Mouse (Mus musculus): ENCODE data around the gene Sh3d21.
"Not testable (repeated sequence)": the region's sequence is repeated elsewhere in the genome, so short reads cannot be mapped to it uniquely, and the experiment has no call there.

Sh3d21 gene

GRCm38 (mm10) chr4:126163067-126163659 lies at the start of gene Sh3d21:
Gene Sh3d21, minus strand, starts transcription at chr4:126163491.
- peak; percentile 74 for DNase-seq (ENCODE audit: low read depth, low spot score)

DNA sequence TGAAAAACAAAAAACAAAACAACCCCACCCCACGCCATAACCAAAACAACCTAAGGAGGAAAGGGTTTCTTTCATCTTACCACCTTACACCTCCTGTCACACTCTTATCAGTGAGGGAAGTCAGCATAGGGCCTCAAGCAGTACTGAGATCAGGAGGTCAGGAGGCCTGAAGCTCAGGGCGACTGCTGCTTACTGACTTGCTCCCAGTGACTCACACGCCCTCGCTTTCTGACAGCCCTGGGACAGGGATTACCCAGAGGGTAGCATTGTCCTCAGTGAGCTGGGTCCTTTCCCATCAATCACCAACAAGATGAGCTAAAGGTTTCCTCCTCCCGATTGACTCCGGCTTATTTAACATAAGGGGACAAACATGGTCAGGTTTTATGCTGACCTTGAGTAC lies 43.8 kb upstream of the Sh3d21 start:
- no peak for DNase-seq (ENCODE audit: low read depth, low spot score)

- no peak for DNase-seq (ENCODE audit: low read depth, low spot score)
Measured at GRCm38 (mm10) chr4:126205386-126205785, 42.1 kb upstream of the Sh3d21 start.

DNA sequence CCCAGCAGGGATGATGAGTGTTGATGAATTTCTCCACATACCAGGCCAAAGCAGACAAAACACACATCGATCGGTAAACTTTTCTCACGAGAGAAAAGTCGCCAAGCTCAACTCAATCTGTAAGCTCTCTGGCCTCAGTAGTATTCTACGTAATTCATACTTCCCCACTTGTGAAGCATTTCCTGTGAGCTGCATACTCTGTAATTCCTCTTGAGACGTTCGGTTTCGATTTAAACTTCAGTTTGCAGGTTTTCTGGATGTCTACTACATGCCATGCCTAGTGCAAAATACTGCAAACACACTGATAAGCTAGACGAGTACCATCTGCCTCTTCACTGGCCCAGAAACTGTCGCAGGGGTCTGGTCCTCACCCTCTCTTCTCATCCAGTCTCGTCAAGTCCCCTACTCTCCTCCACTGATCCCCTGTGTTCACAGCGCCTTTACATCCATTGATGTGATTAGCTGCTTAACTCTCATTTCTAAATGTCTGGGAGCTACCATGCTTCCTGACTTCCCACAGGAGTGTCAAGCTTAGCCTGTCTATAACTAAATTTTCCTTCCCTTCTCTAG lies 41.5 kb upstream of the Sh3d21 start:
- no peak for DNase-seq (ENCODE audit: low read depth, low spot score)

DNA sequence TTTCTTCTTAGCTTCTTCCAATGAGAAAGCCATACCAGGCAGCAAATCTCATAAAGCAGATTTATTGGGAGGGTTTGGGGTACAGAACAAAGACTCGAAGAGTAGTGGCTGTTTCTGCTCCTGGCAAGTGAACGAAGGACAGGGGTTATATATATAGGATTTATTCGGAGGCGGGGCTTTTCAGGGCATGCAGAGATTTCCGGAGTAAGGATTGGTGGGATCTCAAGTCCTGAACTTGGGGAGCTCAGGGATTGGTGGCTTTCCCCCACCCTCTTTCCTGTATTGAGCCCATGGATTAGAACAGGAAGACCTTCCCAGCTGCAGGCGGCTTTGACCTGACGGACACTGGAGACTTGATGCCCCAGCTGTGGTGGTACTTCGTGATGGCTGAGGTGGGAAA lies 40.7 kb upstream of the Sh3d21 start:
- DNase-seq (ENCODE audit: low read depth, low spot score): peak; percentile 87

- no peak for DNase-seq (ENCODE audit: low read depth, low spot score)
Measured at GRCm38 (mm10) chr4:126203336-126203895, 40.1 kb upstream of the Sh3d21 start.

DNA sequence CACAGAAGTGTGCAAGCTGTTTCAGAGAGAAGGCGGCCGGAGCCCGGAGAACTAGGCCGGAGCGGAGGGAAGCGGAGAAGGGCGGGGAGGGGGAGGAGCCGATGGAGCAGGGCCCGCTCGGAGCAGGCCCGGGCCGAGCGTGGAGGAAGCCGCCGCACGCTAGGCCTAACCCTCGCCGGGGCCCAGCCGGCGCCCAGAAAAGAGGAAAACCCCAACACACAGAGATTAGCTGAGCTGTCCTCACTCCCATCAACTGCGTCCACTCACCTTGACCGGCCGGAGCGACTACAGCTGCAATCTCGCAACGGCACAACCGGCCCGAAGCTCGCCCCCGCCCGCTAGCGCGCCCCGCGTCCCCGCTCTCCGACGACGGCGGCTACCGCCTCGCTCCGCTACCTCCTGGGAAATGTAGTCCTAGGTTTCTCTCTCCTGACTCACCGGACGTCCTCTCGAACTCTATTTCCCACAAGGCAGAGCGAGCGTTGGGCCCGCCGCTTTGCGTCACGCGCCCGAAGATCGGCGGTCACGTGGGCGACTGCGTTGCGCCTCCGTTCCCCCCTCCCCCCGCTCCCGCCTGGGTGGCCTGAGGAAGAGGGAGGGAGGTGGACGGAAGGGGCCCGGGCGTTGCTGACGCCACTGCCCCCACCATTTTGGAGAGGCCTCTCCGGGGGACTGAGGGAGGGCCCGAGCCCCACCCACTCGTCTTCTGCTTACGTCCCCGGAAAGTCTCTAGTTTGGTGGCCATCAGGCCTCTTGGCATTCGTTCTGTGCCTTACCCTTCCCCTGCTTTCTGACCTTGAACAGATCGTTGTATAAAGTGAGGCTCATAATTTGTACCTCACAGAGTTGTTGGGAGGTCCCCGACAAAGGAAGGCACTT lies 39.3 kb upstream of the Sh3d21 start, which contains the start of gene Thrap3:
Thrap3 (minus strand) TSS at position 458 of the 879 bp plus-strand sequence.
- peak; percentile 99 for DNase-seq (ENCODE audit: low read depth, low spot score)

- DNase-seq (ENCODE audit: low read depth, low spot score): peak; percentile 89
Measured at GRCm38 (mm10) chr4:126201514-126202302, 38.4 kb upstream of the Sh3d21 start.

- no peak for DNase-seq (ENCODE audit: low read depth, low spot score)
Measured at GRCm38 (mm10) chr4:126200656-126201055, 37.4 kb upstream of the Sh3d21 start.

GRCm38 (mm10) chr4:126200036-126200435 lies 36.7 kb upstream of the Sh3d21 start:
- no peak for DNase-seq (ENCODE audit: low read depth, low spot score)

GRCm38 (mm10) chr4:126199556-126199955 lies 36.3 kb upstream of the Sh3d21 start:
- no peak for DNase-seq (ENCODE audit: low read depth, low spot score)

- no peak for DNase-seq (ENCODE audit: low read depth, low spot score)
Measured at GRCm38 (mm10) chr4:126197485-126197884, 34.2 kb upstream of the Sh3d21 start.

GRCm38 (mm10) chr4:126194916-126195315 lies 31.6 kb upstream of the Sh3d21 start:
- DNase-seq (ENCODE audit: low read depth, low spot score): no peak

GRCm38 (mm10) chr4:126194216-126194615 lies 30.9 kb upstream of the Sh3d21 start:
- DNase-seq (ENCODE audit: low read depth, low spot score): no peak

DNA sequence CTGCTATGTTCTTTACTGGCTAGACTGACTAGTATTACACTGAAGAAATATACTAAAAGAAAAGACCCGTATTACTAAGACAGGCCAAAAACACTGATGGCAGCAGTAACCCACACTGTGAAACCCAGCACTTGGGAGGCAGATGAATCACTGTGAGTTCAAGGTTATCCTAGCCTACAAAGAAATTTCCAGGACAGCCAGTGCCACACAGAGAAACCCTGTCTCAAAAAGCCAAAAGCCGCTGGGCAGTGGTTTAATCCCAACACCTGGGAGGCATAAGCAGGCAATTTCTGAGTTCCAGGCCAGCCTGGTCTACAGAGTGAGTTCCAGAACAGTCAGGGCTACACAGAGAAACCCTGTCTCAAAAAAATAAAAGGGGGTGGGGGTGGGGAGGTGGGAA lies 27.3 kb upstream of the Sh3d21 start:
- DNase-seq (ENCODE audit: low read depth, low spot score): no peak

DNA sequence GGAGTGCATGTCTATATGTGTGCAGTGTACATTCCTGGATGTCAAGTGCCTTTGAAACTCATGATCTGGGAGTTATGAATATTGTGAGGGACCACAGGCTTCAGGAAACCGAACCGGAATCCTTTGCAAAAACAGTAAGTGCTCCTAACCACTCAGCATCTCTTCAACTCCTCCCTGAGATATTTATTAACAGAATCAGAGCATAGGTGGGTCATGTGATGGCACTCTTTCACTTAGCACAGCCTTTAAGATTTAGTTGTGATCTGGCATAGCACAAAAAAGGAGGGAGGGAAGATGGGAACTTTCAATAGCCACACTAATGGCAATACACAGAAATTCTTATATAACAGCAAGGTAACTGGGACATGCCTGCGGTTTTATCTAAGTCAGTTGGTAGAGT lies 23.8 kb upstream of the Sh3d21 start:
- no peak for DNase-seq (ENCODE audit: low read depth, low spot score)

GRCm38 (mm10) chr4:126183034-126183433 lies 19.7 kb upstream of the Sh3d21 start:
- DNase-seq (ENCODE audit: low read depth, low spot score): no peak

DNA sequence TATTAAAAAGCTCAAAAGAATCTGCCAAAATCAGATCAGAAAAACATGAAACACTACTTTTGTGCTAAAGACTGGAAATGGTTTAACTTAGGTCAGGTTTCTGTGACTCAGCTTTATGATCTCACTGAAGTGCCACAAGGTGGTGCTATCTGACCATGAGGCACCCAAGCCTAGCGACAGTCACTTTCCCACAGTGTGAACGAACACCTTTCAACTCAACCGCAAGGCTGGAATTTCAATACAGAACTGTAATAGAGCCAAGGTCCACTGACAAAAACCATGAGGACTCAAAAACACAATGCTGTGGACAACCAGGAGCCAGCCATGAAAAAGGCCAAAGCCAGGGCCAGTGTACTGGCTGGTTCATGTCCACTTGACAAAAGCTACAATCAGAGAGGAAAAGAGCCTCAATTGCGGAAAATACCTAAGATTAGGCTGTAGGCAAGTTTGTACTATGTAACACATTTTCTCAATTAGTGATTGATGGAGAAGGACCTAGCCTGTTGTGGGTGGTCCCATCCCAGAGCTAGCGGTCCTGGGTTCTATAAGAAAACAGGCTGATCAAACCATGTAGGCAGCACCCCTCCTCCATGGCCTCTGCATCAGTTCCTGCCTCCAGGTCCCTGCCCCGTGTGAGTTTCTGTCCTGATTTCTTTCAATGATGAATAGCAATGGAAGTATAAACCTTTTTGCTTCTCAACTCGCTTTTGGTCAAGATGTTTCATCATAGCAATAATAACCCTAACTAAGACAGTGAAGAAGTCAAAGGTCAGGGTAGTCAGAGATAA lies 18.1 kb upstream of the Sh3d21 start:
- DNase-seq (ENCODE audit: low read depth, low spot score): peak; percentile 81

DNA sequence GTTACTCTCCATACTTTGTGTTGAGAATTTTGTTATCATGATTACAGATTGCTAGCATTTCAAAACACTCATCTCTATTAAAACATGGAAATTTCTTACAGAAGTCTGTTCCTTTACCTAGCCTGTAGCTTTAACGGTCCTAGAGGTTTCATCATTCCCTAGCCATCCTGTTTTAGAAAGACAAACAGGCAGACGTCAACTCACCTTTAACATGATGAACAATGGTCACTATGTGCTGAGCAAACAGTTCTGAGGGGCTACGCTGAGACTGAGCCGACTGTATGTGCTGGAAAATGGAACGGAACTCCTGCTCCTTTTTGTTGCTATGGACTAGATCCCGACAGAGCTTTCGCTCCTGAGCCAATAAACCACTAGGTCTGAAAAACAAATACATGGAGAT lies 12.7 kb upstream of the Sh3d21 start:
- not testable (repeated sequence) for DNase-seq (ENCODE audit: low read depth, low spot score)

DNA sequence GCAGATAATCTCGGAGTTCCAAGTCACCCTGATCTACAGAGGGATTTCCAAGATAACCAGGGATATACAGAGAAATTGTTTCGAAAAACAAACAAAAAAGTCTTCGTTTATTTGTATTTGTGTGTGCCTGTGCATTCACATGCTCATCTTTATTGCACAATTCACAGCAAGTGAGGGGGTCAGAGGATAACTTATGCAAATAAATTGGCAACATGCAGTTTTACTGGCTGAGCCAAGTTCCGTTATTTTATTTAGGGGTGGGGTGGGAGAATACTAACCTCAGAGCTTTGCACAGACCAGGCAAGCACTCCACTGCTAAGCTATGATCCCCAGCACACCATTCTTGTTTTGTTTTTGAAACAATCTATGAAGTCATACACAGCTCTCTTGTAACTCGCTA lies 10.5 kb upstream of the Sh3d21 start:
- DNase-seq (ENCODE audit: low read depth, low spot score): no peak

DNA sequence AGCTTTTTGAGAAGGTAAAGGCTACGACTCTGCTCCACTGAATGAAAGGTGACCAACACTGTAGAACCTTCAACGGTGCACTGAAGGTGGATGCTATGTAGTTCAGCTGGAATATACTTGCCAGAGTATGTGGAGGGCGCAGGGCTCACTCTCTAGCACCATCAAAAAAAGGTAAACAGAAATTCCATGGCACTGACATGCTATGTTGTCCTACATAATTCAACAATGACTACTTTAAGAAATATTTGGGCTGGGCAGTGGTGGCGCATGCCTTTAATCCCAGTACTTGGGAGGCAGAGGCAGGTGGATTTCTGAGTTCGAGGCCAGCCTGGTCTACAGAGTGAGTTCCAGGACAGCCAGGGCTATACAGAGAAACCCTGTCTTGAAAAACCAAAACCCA lies 7.4 kb upstream of the Sh3d21 start:
- not testable (repeated sequence) for DNase-seq (ENCODE audit: low read depth, low spot score)
